Mouse (Mus musculus) myocyte (in vitro differentiated cells): ENCODE results near the gene Mapk14. TPM values are rescaled to one million over a fixed set of nuclear protein-coding genes. Genes with fewer than 3 reads are reported as not detected.

Experiments
- H3K27me3 ChIP-seq: one replicate; pipeline ENCODE4 v1.6.1; 2011; ENCODE audit not compliant: control insufficient read depth, insufficient read depth, insufficient read length
- H3K36me3 ChIP-seq: one replicate; pipeline ENCODE4 v1.6.1; 2011; ENCODE audit not compliant: control insufficient read depth, insufficient read depth
- H3K4me2 ChIP-seq: one replicate; pipeline ENCODE4 v1.6.1; 2011; ENCODE audit warnings: low read depth, control low read depth
- H3K4me3 ChIP-seq: one replicate; pipeline ENCODE4 v1.5.1; 2011; ENCODE audit warnings: mild to moderate bottlenecking, control low read depth, moderate library complexity
- H3K79me2 ChIP-seq: one replicate; pipeline ENCODE4 v1.6.1; 2011; ENCODE audit not compliant: control insufficient read depth, insufficient read depth
- H3ac ChIP-seq: one replicate; pipeline ENCODE4 v1.6.1; 2011; ENCODE audit not compliant: control insufficient read depth, insufficient read length
- CEBPB ChIP-seq: IDR thresholded peaks from 2 replicates; pipeline ENCODE4 v1.6.1; 2011; ENCODE audit warnings: mild to moderate bottlenecking, moderate library complexity; ENCODE audit not compliant: poor library complexity, insufficient read depth, severe bottlenecking
- E2F4 ChIP-seq: IDR thresholded peaks from one replicate; pipeline ENCODE4 v1.6.1; 2011; ENCODE audit warnings: mild to moderate bottlenecking, control low read depth, moderate library complexity; ENCODE audit not compliant: insufficient read depth
- MAX ChIP-seq: IDR thresholded peaks from one replicate; pipeline ENCODE4 v1.6.1; 2011; ENCODE audit warnings: low read depth, mild to moderate bottlenecking, control low read depth
- MYOD1 ChIP-seq, 3 experiments: IDR thresholded peaks; one replicate each; pipeline ENCODE4 v1.6.1; 2011; ENCODE audit warnings: control low read depth in 2 of 3, low read depth in 2 of 3, mild to moderate bottlenecking in 2 of 3, moderate library complexity in 1 of 3; ENCODE audit not compliant: insufficient read length in 2 of 3, control insufficient read depth in 1 of 3
- MYOG ChIP-seq, 3 experiments: IDR thresholded peaks; one replicate each; pipeline ENCODE4 v1.6.1; 2011; ENCODE audit warnings: control low read depth in 2 of 3, low read depth in 2 of 3, mild to moderate bottlenecking in 2 of 3; ENCODE audit not compliant: insufficient read length in 2 of 3, control insufficient read depth in 1 of 3, insufficient read depth in 1 of 3
- POLR2A ChIP-seq: IDR thresholded peaks from one replicate; pipeline ENCODE4 v1.6.1; 2011; ENCODE audit warnings: low read depth, mild to moderate bottlenecking, control low read depth, moderate library complexity; ENCODE audit not compliant: insufficient read length
- POLR2AphosphoS2 ChIP-seq: IDR thresholded peaks from one replicate; pipeline ENCODE4 v1.6.1; 2011; ENCODE audit warnings: low read depth, control low read depth; ENCODE audit not compliant: insufficient read length
- REST ChIP-seq: IDR thresholded peaks from one replicate; pipeline ENCODE4 v1.6.1; 2011; ENCODE audit warnings: mild to moderate bottlenecking, control low read depth, moderate library complexity; ENCODE audit not compliant: insufficient read depth, insufficient read length
- SRF ChIP-seq: IDR thresholded peaks from one replicate; pipeline ENCODE4 v1.6.1; 2011; ENCODE audit warnings: low read depth; ENCODE audit not compliant: control insufficient read depth, insufficient read length
- TCF12 ChIP-seq: IDR thresholded peaks from one replicate; pipeline ENCODE4 v1.6.1; 2011; ENCODE audit warnings: mild to moderate bottlenecking, control low read depth; ENCODE audit not compliant: poor library complexity, insufficient read depth, severe bottlenecking
- TCF3 ChIP-seq: IDR thresholded peaks from one replicate; pipeline ENCODE4 v1.6.1; 2011; ENCODE audit warnings: low read depth, control low read depth; ENCODE audit not compliant: insufficient read length
- USF1 ChIP-seq: IDR thresholded peaks from one replicate; pipeline ENCODE4 v1.6.1; 2011; ENCODE audit warnings: low read depth, mild to moderate bottlenecking, control low read depth, moderate library complexity
- polyA plus RNA-seq: library from polyadenylated mRNA; unstranded; fragments of >200 nt; fragmentation: generic; extraction: Trizol; gene quantifications from one replicate; pipeline ENCODE4 v1.2.1, GENCODE M21; 2012; ENCODE audit warnings: missing spikeins

Mapk14 gene
- polyA plus RNA-seq, 1 experiment = 34.6 TPM

- Histone ChIP-seq H3K27me3 (no peaks in the 10 kb centered on the region), H3ac (no peak overlapping the region), H3K79me2 (no peaks in the 10 kb centered on the region), H3K4me2 (no peak overlapping the region), H3K4me3 (no peak overlapping the region), H3K36me3 (no peaks in the 10 kb centered on the region)
- no peak for TF ChIP-seq REST
- no peak for TF ChIP-seq TCF12
- no peak for TF ChIP-seq POLR2AphosphoS2
- no peak for TF ChIP-seq USF1
- no peak for TF ChIP-seq MYOG (IDR thresholded peaks at IDR 0.05; ENCODE audit: control insufficient read depth in 1 of 3, insufficient read depth in 1 of 3, insufficient read length in 2 of 3, low read depth in 2 of 3)
- TF ChIP-seq TCF3 = no peak
- no peak for TF ChIP-seq POLR2A
- no peak for TF ChIP-seq SRF
- no peak for TF ChIP-seq MAX
Measured at GRCm38 (mm10) chr17:28780836-28781235, 89.7 kb downstream of the Mapk14 start.

- H3K79me2 ChIP-seq = no peaks in the 10 kb centered on the region
- no peak overlapping the region for H3K4me3 ChIP-seq
- no peak overlapping the region for H3ac ChIP-seq
- no peak overlapping the region for H3K4me2 ChIP-seq
- no peaks in the 10 kb centered on the region for H3K27me3 ChIP-seq
- TF ChIP-seq MAX = no peak
- no peak for TF ChIP-seq TCF3
- no peak for TF ChIP-seq TCF12
- TF ChIP-seq CEBPB = no peak
- TF ChIP-seq MYOG (IDR thresholded peaks at IDR 0.05; ENCODE audit: control insufficient read depth in 1 of 3, insufficient read depth in 1 of 3, insufficient read length in 2 of 3, low read depth in 2 of 3) = no peak
- no peak for TF ChIP-seq SRF
- TF ChIP-seq MYOD1 (IDR thresholded peaks at IDR 0.05; ENCODE audit: control insufficient read depth in 1 of 3, insufficient read length in 2 of 3, low read depth in 2 of 3) = no peak
- TF ChIP-seq USF1 = no peak
- no peak for TF ChIP-seq E2F4
- TF ChIP-seq REST = no peak
- no peak for TF ChIP-seq POLR2AphosphoS2
- no peak for TF ChIP-seq POLR2A
- H3K36me3 ChIP-seq = no peaks in the 10 kb centered on the region
Measured at GRCm38 (mm10) chr17:28781290-28782045, 90.3 kb downstream of the Mapk14 start.

DNA sequence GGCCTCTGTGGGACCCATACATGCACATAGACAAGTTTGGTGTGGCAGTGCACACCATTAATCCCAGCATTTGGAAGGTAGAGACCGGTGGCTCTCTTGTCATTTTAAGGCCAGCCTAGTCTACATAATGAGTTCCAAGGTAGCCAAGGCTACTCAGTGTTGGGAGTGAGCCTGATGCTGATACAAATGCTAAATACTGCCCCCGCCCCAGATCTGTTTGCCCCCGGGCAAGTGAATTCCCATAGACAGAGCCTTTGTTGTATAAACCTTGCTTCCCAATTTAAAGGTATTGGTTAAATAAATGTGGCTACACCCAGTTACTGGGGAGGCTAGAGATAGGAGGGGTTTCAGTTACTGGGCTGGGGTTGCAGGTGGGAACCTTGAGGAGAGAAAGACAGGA lies 93.9 kb downstream of the Mapk14 start:
- no peak for TF ChIP-seq TCF12
- TF ChIP-seq CEBPB = no peak
- no peak for TF ChIP-seq POLR2A
- TF ChIP-seq MYOD1 (IDR thresholded peaks at IDR 0.05; ENCODE audit: control insufficient read depth in 1 of 3, insufficient read length in 2 of 3, low read depth in 2 of 3) = no peak
- TF ChIP-seq USF1 = no peak
- TF ChIP-seq E2F4 = no peak
- TF ChIP-seq MYOG (IDR thresholded peaks at IDR 0.05; ENCODE audit: control insufficient read depth in 1 of 3, insufficient read depth in 1 of 3, insufficient read length in 2 of 3, low read depth in 2 of 3) = no peak
- Histone ChIP-seq H3K27me3 (no peaks in the 10 kb centered on the region), H3K79me2 (no peaks in the 10 kb centered on the region), H3K4me3 (no peak overlapping the region), H3ac (no peak overlapping the region), H3K36me3 (no peaks in the 10 kb centered on the region), H3K4me2 (no peak overlapping the region)

DNA sequence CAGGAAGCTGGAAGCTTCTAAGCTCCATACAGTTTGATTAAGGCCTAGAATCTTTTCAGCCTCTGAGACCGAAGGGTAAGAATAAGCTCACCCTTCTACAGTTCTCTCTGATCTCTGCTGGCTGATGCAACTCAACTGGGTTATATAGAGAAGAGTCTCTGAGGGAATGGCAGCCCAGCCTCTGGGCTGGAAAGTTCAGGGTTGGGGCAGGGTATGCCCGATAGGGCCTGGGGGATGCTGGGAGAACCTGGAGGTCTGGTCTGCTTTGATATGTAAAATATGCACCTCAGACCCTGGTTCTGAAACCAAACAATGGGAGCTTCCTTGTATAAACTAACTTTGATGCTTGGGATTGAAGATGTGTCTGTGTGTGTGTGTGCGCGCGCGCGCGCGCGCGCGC lies 96.4 kb downstream of the Mapk14 start:
- no peak overlapping the region for H3K4me2 ChIP-seq
- H3K27me3 ChIP-seq = no peaks in the 10 kb centered on the region
- TF ChIP-seq TCF12 = no peak
- no peak for TF ChIP-seq TCF3
- no peak for TF ChIP-seq SRF
- no peak for TF ChIP-seq MYOD1 (IDR thresholded peaks at IDR 0.05; ENCODE audit: control insufficient read depth in 1 of 3, insufficient read length in 2 of 3, low read depth in 2 of 3)
- no peak for TF ChIP-seq MAX
- no peak for TF ChIP-seq CEBPB
- no peak for TF ChIP-seq POLR2AphosphoS2
- TF ChIP-seq REST = no peak
- TF ChIP-seq E2F4 = no peak
- no peak for TF ChIP-seq POLR2A
- no peak for TF ChIP-seq MYOG (IDR thresholded peaks at IDR 0.05; ENCODE audit: control insufficient read depth in 1 of 3, insufficient read depth in 1 of 3, insufficient read length in 2 of 3, low read depth in 2 of 3)
- no peak for TF ChIP-seq USF1

DNA sequence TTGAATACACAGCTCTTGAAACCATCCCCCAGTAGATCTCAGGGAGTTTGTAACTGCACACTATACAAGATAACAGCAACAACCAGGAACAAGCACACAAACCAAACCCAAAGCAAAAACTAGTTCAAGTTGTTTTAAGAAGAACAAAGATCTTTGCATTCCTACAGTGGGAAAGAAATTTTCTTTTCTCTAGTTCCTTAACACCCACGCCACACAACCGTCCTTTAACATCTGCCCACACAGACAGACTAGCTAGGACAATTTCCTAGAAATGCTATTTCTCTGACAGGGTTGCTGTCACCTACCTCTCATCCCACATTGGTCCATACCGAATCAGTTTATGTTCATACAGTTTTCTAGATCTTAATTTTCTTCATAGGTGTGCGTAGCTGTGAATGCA lies 105.9 kb downstream of the Mapk14 start:
- Histone ChIP-seq H3K36me3 (no peaks in the 10 kb centered on the region), H3K79me2 (peaks cover 5% of the 10 kb centered on the region), H3K4me2 (no peak overlapping the region), H3K27me3 (no peaks in the 10 kb centered on the region), H3ac (no peak overlapping the region), H3K4me3 (no peak overlapping the region)
- no peak for TF ChIP-seq POLR2AphosphoS2
- no peak for TF ChIP-seq MYOG (IDR thresholded peaks at IDR 0.05; ENCODE audit: control insufficient read depth in 1 of 3, insufficient read depth in 1 of 3, insufficient read length in 2 of 3, low read depth in 2 of 3)
- TF ChIP-seq TCF3 = no peak
- no peak for TF ChIP-seq REST
- no peak for TF ChIP-seq SRF
- no peak for TF ChIP-seq CEBPB
- no peak for TF ChIP-seq MYOD1 (IDR thresholded peaks at IDR 0.05; ENCODE audit: control insufficient read depth in 1 of 3, insufficient read length in 2 of 3, low read depth in 2 of 3)
- TF ChIP-seq TCF12 = no peak
- no peak for TF ChIP-seq MAX
- no peak for TF ChIP-seq POLR2A
- TF ChIP-seq E2F4 = no peak
- TF ChIP-seq USF1 = no peak

More for the DNA sequence above, 96.4 kb downstream of the Mapk14 start:
- Histone ChIP-seq H3K4me3 (no peak overlapping the region), H3K36me3 (no peaks in the 10 kb centered on the region), H3ac (no peak overlapping the region), H3K79me2 (no peaks in the 10 kb centered on the region)
